Mouse (Mus musculus) CH12.LX (cell line): ENCODE data around the gene Cnep1r1. TPM values are rescaled to one million over a fixed set of nuclear protein-coding genes. Genes with fewer than 3 reads are reported as not detected.

Experiments used
- DNase-seq: peaks from one replicate; pipeline ENCODE4 v3.0.0-alpha.2; 2013; ENCODE audit errors: extremely low read depth
- H3K27ac ChIP-seq: 2 replicates; pipeline ENCODE4 v1.5.1; 2012; ENCODE audit warnings: low read depth, mild to moderate bottlenecking, control low read depth, moderate library complexity; ENCODE audit not compliant: insufficient read depth
- H3K27me3 ChIP-seq: replicated peaks from 2 replicates; pipeline ENCODE3; 2012; ENCODE audit warnings: inconsistent platforms
- H3K36me3 ChIP-seq, 2 experiments: replicated peaks in 1 of 2; 2 replicates each; pipeline versions ENCODE3 to v1.6.1; 2012; ENCODE audit warnings: inconsistent platforms in 1 of 2, low read length in 1 of 2, mild to moderate bottlenecking in 1 of 2, mixed read lengths in 1 of 2, moderate library complexity in 1 of 2; ENCODE audit not compliant: control insufficient read depth in 1 of 2, insufficient read depth in 1 of 2
- H3K4me1 ChIP-seq, 2 experiments: 2 replicates each; pipeline ENCODE4 v1.6.1; 2012; ENCODE audit warnings: inconsistent platforms in 1 of 2, moderate library complexity in 1 of 2; ENCODE audit not compliant: insufficient read depth in 2 of 2, control insufficient read depth in 1 of 2
- H3K4me2 ChIP-seq: 2 replicates; pipeline ENCODE4 v1.6.1; 2012; ENCODE audit warnings: low read depth, mild to moderate bottlenecking, control low read depth; ENCODE audit not compliant: poor library complexity, insufficient read depth, severe bottlenecking
- H3K4me3 ChIP-seq, 3 experiments: fragments of 150-350 bp in 1 of 3; sonication (generic) in 1 of 3; replicated peaks in 1 of 3; 2 replicates each; pipeline versions ENCODE3 to v1.5.1; 2011 to 2012; ENCODE audit warnings: low read depth in 2 of 3, low read length in 2 of 3, mild to moderate bottlenecking in 2 of 3, moderate library complexity in 2 of 3, control low read depth in 1 of 3, improper control_type of control experiment in 1 of 3, inconsistent platforms in 1 of 3, mixed read lengths in 1 of 3; ENCODE audit not compliant: poor library complexity in 1 of 3
- H3K79me2 ChIP-seq: replicated peaks from 2 replicates; pipeline ENCODE4 v1.6.1; 2012; ENCODE audit warnings: mild to moderate bottlenecking, moderate library complexity; ENCODE audit not compliant: control insufficient read depth, poor library complexity, insufficient read depth, severe bottlenecking; ENCODE audit errors: extremely low read depth
- H3K9ac ChIP-seq: 2 replicates; pipeline ENCODE4 v1.6.1; 2012; ENCODE audit warnings: low read depth, mild to moderate bottlenecking, control low read depth, moderate library complexity; ENCODE audit not compliant: insufficient read depth
- H3K9me3 ChIP-seq: replicated peaks from 2 replicates; pipeline ENCODE3; 2012; ENCODE audit warnings: low read length, inconsistent platforms, mixed read lengths
- BHLHE40 ChIP-seq: IDR thresholded peaks from 2 replicates; pipeline ENCODE4 v1.6.1; 2011; ENCODE audit warnings: mild to moderate bottlenecking, low read depth, low read length, improper control_type of control experiment
- CHD1 ChIP-seq: IDR thresholded peaks from 2 replicates; pipeline ENCODE4 v1.6.1; 2012; ENCODE audit warnings: low read depth, low read length, improper control_type of control experiment, inconsistent platforms
- E2F4 ChIP-seq: IDR thresholded peaks from 2 replicates; pipeline ENCODE4 v1.6.1; 2011; ENCODE audit warnings: low read depth, low read length, improper control_type of control experiment; ENCODE audit not compliant: insufficient replicate concordance
- ELF1 ChIP-seq: IDR thresholded peaks from 2 replicates; pipeline ENCODE4 v1.6.1; 2014; ENCODE audit warnings: low read depth, mild to moderate bottlenecking, inconsistent platforms, low read length, improper control_type of control experiment
- EP300 ChIP-seq: IDR thresholded peaks from 2 replicates; pipeline ENCODE4 v1.6.1; 2011; ENCODE audit warnings: low read length, improper control_type of control experiment
- ETS1 ChIP-seq: conservative IDR thresholded peaks from 2 replicates; pipeline ENCODE4 v1.6.1; 2012; ENCODE audit warnings: low read depth, mild to moderate bottlenecking, inconsistent platforms, low read length, improper control_type of control experiment, moderate library complexity
- HCFC1 ChIP-seq: IDR thresholded peaks from 2 replicates; pipeline ENCODE4 v1.6.1; 2012; ENCODE audit warnings: low read depth, mild to moderate bottlenecking, inconsistent platforms, low read length, improper control_type of control experiment
- IRF4 ChIP-seq: IDR thresholded peaks from 2 replicates; pipeline ENCODE4 v1.6.1; 2014; ENCODE audit warnings: low read depth, mild to moderate bottlenecking, inconsistent platforms, low read length, improper control_type of control experiment
- JUND ChIP-seq: conservative IDR thresholded peaks from 2 replicates; pipeline ENCODE4 v1.6.1; 2011; ENCODE audit warnings: low read depth, low read length, improper control_type of control experiment
- KAT2A ChIP-seq: IDR thresholded peaks from 2 replicates; pipeline ENCODE4 v1.6.1; 2012; ENCODE audit warnings: low read length, improper control_type of control experiment, inconsistent platforms; ENCODE audit not compliant: insufficient replicate concordance
- MAFK ChIP-seq: IDR thresholded peaks from 2 replicates; pipeline ENCODE4 v1.6.1; 2011; ENCODE audit warnings: low read length, improper control_type of control experiment; ENCODE audit not compliant: insufficient replicate concordance
- MAX ChIP-seq: IDR thresholded peaks from 2 replicates; pipeline ENCODE4 v1.6.1; 2011; ENCODE audit warnings: low read length, improper control_type of control experiment
- MEF2A ChIP-seq: IDR thresholded peaks from 2 replicates; pipeline ENCODE4 v1.6.1; 2014; ENCODE audit warnings: low read depth, mild to moderate bottlenecking, inconsistent platforms, low read length, improper control_type of control experiment, borderline replicate concordance
- MXI1 ChIP-seq: IDR thresholded peaks from 2 replicates; pipeline ENCODE4 v1.6.1; 2011; ENCODE audit warnings: mild to moderate bottlenecking, low read depth, low read length, improper control_type of control experiment
- NELFE ChIP-seq: IDR thresholded peaks from 2 replicates; pipeline ENCODE4 v1.6.1; 2011; ENCODE audit warnings: low read depth, low read length, improper control_type of control experiment
- POLR2AphosphoS2 ChIP-seq: IDR thresholded peaks from 2 replicates; pipeline ENCODE4 v1.6.1; 2011; ENCODE audit warnings: low read depth, low read length, improper control_type of control experiment
- SIN3A ChIP-seq: IDR thresholded peaks from 2 replicates; pipeline ENCODE4 v1.6.1; 2012; ENCODE audit warnings: low read length, improper control_type of control experiment, inconsistent platforms
- TCF12 ChIP-seq: IDR thresholded peaks from 2 replicates; pipeline ENCODE4 v1.6.1; 2014; ENCODE audit warnings: low read depth, mild to moderate bottlenecking, inconsistent platforms, low read length, improper control_type of control experiment
- USF2 ChIP-seq: conservative IDR thresholded peaks from 2 replicates; pipeline ENCODE4 v1.6.1; 2011; ENCODE audit warnings: low read depth, low read length, improper control_type of control experiment
- ZC3H11A ChIP-seq: IDR thresholded peaks from 2 replicates; pipeline ENCODE4 v1.6.1; 2012; ENCODE audit warnings: low read depth, mild to moderate bottlenecking, inconsistent platforms, low read length, improper control_type of control experiment
- ZKSCAN1 ChIP-seq: IDR thresholded peaks from 2 replicates; pipeline ENCODE4 v1.6.1; 2012; ENCODE audit warnings: low read depth, inconsistent platforms, low read length, improper control_type of control experiment, borderline replicate concordance
- dilution Hi-C: fragments of 300-500 bp; cut with MboI; formaldehyde crosslinking; loops from 2 replicates; pipeline ENCODE4 v1.14.3; 2020; ENCODE audit warnings: low sequenced_read_pairs; ENCODE audit not compliant: extremely low pct_unique_long_range_greater_than_20kb, extremely low pct_ligation_motif_present
- in situ Hi-C: fragments of 300-500 bp; cut with MboI; formaldehyde crosslinking; loops from 3 replicates; pipeline ENCODE4 v1.14.3; 2019; ENCODE audit warnings: low sequenced_read_pairs, low pct_ligation_motif_present, low pct_unique_long_range_greater_than_20kb, mixed read lengths
- polyA plus RNA-seq: library from polyadenylated mRNA; unstranded; fragments of >175 nt; gene quantifications from 2 replicates; pipeline ENCODE4 v1.2.1, GENCODE M21; 2012; ENCODE audit warnings: low read depth; ENCODE audit not compliant: insufficient read length
- total RNA-seq, 2 experiments: library from RNA; depleted of rRNA; stranded (reverse); fragments of 300-350 nt in 1 of 2; fragments of >200 nt in 1 of 2; gene quantifications; 2 replicates each; pipeline ENCODE4 v1.2.3; 2012 to 2014

Gene Cnep1r1
- total and polyA plus RNA-seq, 3 experiments = 8.7 to 31.2 (median 30.8) TPM

GRCm38 (mm10) chr8:88141629-88142028, 23.1 kb downstream of the Cnep1r1 start:
- Histone ChIP-seq H3K9ac (no peak overlapping the region), H3K79me2 (peaks cover 34% of the 10 kb centered on the region), H3K27me3 (no peaks in the 10 kb centered on the region), H3K4me1 (peaks cover 6 to 36% of the 10 kb centered on the region in 2 experiments), H3K4me3 (no peak overlapping the region), H3K9me3 (no peaks in the 10 kb centered on the region), H3K4me2 (no peak overlapping the region), H3K27ac (no peak overlapping the region), H3K36me3 (peaks cover 31 to 67% of the 10 kb centered on the region in 2 experiments)
- dilution Hi-C loops = no loop called here
- TF ChIP-seq E2F4 = no peak
- no peak for TF ChIP-seq ETS1
- no peak for TF ChIP-seq MEF2A
- TF ChIP-seq MAX = no peak
- DNase-seq = no peak
- in situ Hi-C loops = no loop called here

- dilution Hi-C loops = no loop called here
- TF ChIP-seq NELFE (no peak), MAX (no peak), HCFC1 (no peak), MAFK (no peak), POLR2AphosphoS2 (no peak), JUND (no peak), MXI1 (no peak), ZKSCAN1 (no peak), ZC3H11A (no peak), CHD1 (no peak)
- peaks cover 25% of the 10 kb centered on the region for H3K79me2 ChIP-seq
- no peak overlapping the region for H3K4me2 ChIP-seq
- peaks cover 6 to 31% of the 10 kb centered on the region in 2 experiments for H3K4me1 ChIP-seq
- in situ Hi-C loops = no loop called here
- no peak overlapping the region for H3K27ac ChIP-seq
- H3K36me3 ChIP-seq = peaks cover 46 to 84% of the 10 kb centered on the region in 2 experiments
- no peak overlapping the region for H3K4me3 ChIP-seq
- H3K27me3 ChIP-seq = no peaks in the 10 kb centered on the region
- no peak overlapping the region for H3K9ac ChIP-seq
- H3K9me3 ChIP-seq = no peaks in the 10 kb centered on the region
- DNase-seq = no peak
These were observed 25.5 kb downstream of the Cnep1r1 start for GRCm38 (mm10) chr8:88144041-88144440.

- H3K4me1 ChIP-seq = peaks cover 7 to 19% of the 10 kb centered on the region in 2 experiments
- peak overlapping the region; percentile 27 for H3K27ac ChIP-seq
- peaks cover 56 to 85% of the 10 kb centered on the region in 2 experiments for H3K36me3 ChIP-seq
- peaks cover 5% of the 10 kb centered on the region; the same call in 1 of the 2 replicates for H3K79me2 ChIP-seq
- H3K4me3 ChIP-seq = no peak overlapping the region
- no peaks in the 10 kb centered on the region for H3K27me3 ChIP-seq
- DNase-seq = peak; percentile 67
- dilution Hi-C loops (no loop called here), in situ Hi-C loops (no loop called here)
- H3K9me3 ChIP-seq = no peaks in the 10 kb centered on the region
- H3K4me2 ChIP-seq = no peak overlapping the region
- TF ChIP-seq USF2 (no peak), MEF2A (peak; percentile 28; the same call in 1 of the 2 replicates), MAX (peak; percentile 65), SIN3A (peak; percentile 75), ETS1 (peak; percentile 69), KAT2A (no peak), ELF1 (peak; percentile 42; the same call in 1 of the 2 replicates), JUND (0 out of 2 replicates have a peak, but pooled peaks have one; percentile 23), BHLHE40 (peak; percentile 56), EP300 (peak; percentile 58), TCF12 (0 out of 2 replicates have a peak, but pooled peaks have one; percentile 22), IRF4 (peak; percentile 49), ZKSCAN1 (no peak)
- H3K9ac ChIP-seq = no peak overlapping the region
These were observed 32.4 kb downstream of the Cnep1r1 start for GRCm38 (mm10) chr8:88150910-88151371.
